ENCODE assay signal across 31 mouse cellular contexts in genomic region chr7:68281341-68281740, GRCm38 (mm10). TPM values are rescaled to one million over a fixed set of nuclear protein-coding genes. Genes with fewer than 3 reads are reported as not detected.
DNase-seq lines count a peak whose midpoint lies in the region; ATAC-seq and TF ChIP-seq lines count a peak whose summit lies in the region.
"Had no signal": no experiment of that assay in that cellular context is flagged by ENCODE, and none has a peak within 500 bp of the region (broad histone marks: within the 10 kb centered on the region; RNA-seq: fewer than 3 reads in every experiment).

No protein-coding gene starts in this region.

- H3K4me3 ChIP-seq in midbrain, embryonic 11.5 days (ENCODE audit: low read depth, low read length): no peak overlapping the region
- no peak overlapping the region for H3K4me3 ChIP-seq in midbrain, embryonic 10.5 days
- peak overlapping the region in 2 of 3 experiments; percentile 25 to 49 for H3K4me3 ChIP-seq in CH12.LX (replicated peaks in 1 of 3; ENCODE audit: low read depth in 2 of 3, low read length in 2 of 3, poor library complexity in 1 of 3)
- H3K4me3 ChIP-seq: hindbrain, embryonic 10.5 days; layer of hippocampus, adult 2 months; liver, embryonic 12.5 days; neural tube, embryonic 12.5 days had no signal

- no peak for ATAC-seq in midbrain, embryonic 11.5 days (ENCODE audit: low FRiP score)
- ATAC-seq in erythroid progenitor cell, adult 5-6 weeks (replicated peaks; ENCODE audit: low FRiP score, poor library complexity, severe bottlenecking): no peak
- ATAC-seq: hindbrain, embryonic 16.5 days; intestine, postnatal 0 days; liver, embryonic 12.5 days had no signal

- in situ Hi-C loops in CH12.LX (cut with MboI; ENCODE audit: low pct_ligation_motif_present, low pct_unique_long_range_greater_than_20kb, low sequenced_read_pairs): no loop called here

- no peak for TF ChIP-seq CTCF in CH12.LX (conservative IDR thresholded peaks at IDR 0.05 in 1 of 2, IDR thresholded peaks at IDR 0.05 in 1 of 2; ENCODE audit: low read depth in 2 of 2, low read length in 2 of 2)

- dilution Hi-C loops in CH12.LX (cut with MboI; ENCODE audit: extremely low pct_ligation_motif_present, extremely low pct_unique_long_range_greater_than_20kb, low sequenced_read_pairs): no loop called here

- TF ChIP-seq RAD21 in CH12.LX (IDR thresholded peaks at IDR 0.05; ENCODE audit: low read depth, low read length): no peak

- DNase-seq in midbrain, embryonic 11.5 days (ENCODE audit: low spot score, missing footprints): peak; percentile 76
- DNase-seq in midbrain, embryonic 10.5 days (ENCODE audit: low spot score): no peak
- peak; percentile 86 for DNase-seq in CD4-positive helper T cell, adult 2 months (ENCODE audit: low read depth, low spot score)
- peak; percentile 59 for DNase-seq in CH12.LX (ENCODE audit: extremely low read depth)
- peak; percentile 84 for DNase-seq in naive thymus-derived CD4-positive, alpha-beta T cell, adult 2 months (ENCODE audit: low read depth)
- DNase-seq in gastrocnemius, postnatal 25 days: no peak
- no peak for DNase-seq in lung, postnatal 4 days
- DNase-seq: adrenal gland, postnatal 25 days; cerebellum, adult 11-12 months; cerebellum, postnatal 10 days; kidney, postnatal 25 days; lung, adult 2 months; lung, postnatal 14 days; midbrain, embryonic 14.5 days; retina, postnatal 1 day; right cerebral cortex, postnatal 4 days had no signal

- H3K27ac ChIP-seq in midbrain, embryonic 11.5 days (ENCODE audit: low read depth, low read length): no peak overlapping the region
- no peak overlapping the region for H3K27ac ChIP-seq in midbrain, embryonic 10.5 days (replicated peaks)
- peak overlapping the region; percentile 80 for H3K27ac ChIP-seq in CH12.LX (ENCODE audit: insufficient read depth, low read depth)
- H3K27ac ChIP-seq: hindbrain, embryonic 10.5 days; layer of hippocampus, adult 2 months; liver, embryonic 12.5 days; neural tube, embryonic 12.5 days; stomach, postnatal 0 days had no signal

- H3K4me1 ChIP-seq in midbrain, embryonic 11.5 days (ENCODE audit: control insufficient read depth, insufficient read depth, low read length): peaks cover 1% of the 10 kb centered on the region
- H3K4me1 ChIP-seq in midbrain, embryonic 10.5 days: peaks cover 6% of the 10 kb centered on the region
- peaks cover 19 to 56% of the 10 kb centered on the region in 2 experiments for H3K4me1 ChIP-seq in CH12.LX (ENCODE audit: control insufficient read depth in 1 of 2, insufficient read depth in 2 of 2)

- no peak for TF ChIP-seq POLR2A in CH12.LX (IDR thresholded peaks at IDR 0.05; ENCODE audit: low read depth, low read length)

- peaks cover 2% of the 10 kb centered on the region; the same call in 1 of the 2 replicates for H3K27me3 ChIP-seq in midbrain, embryonic 11.5 days (ENCODE audit: control insufficient read depth, insufficient read depth, low read length)
- H3K27me3 ChIP-seq in midbrain, embryonic 10.5 days (ENCODE audit: low read depth, poor library complexity, severe bottlenecking): peaks cover 32% of the 10 kb centered on the region
- H3K27me3 ChIP-seq in CH12.LX (replicated peaks): no peaks in the 10 kb centered on the region

- WGBS in midbrain, embryonic 11.5 days: 80% methylated on average over 5 of the region's 5 CpGs
- 81% methylated on average over 5 of the region's 5 CpGs for WGBS in midbrain, embryonic 10.5 days

- H3K4me2 ChIP-seq in midbrain, embryonic 11.5 days: no peak overlapping the region
- H3K4me2 ChIP-seq in CH12.LX (ENCODE audit: insufficient read depth, low read depth, poor library complexity, severe bottlenecking): peak overlapping the region; percentile 81; the same call in 1 of the 2 replicates
- H3K4me2 ChIP-seq: heart, embryonic 11.5 days; liver, embryonic 12.5 days; neural tube, embryonic 12.5 days had no signal

- H3K9ac ChIP-seq in midbrain, embryonic 11.5 days (ENCODE audit: low read length): no peak overlapping the region
- H3K9ac ChIP-seq in CH12.LX (ENCODE audit: insufficient read depth, low read depth): peak overlapping the region; percentile 57
- H3K9ac ChIP-seq: liver, embryonic 12.5 days; neural tube, embryonic 12.5 days had no signal

- TF ChIP-seq EP300 in CH12.LX (IDR thresholded peaks at IDR 0.05; ENCODE audit: low read length): no peak

- H3K79me2 ChIP-seq in CH12.LX (replicated peaks; ENCODE audit: control insufficient read depth, extremely low read depth, insufficient read depth, poor library complexity, severe bottlenecking): peaks cover 74% of the 10 kb centered on the region

- no peaks in the 10 kb centered on the region for H3K9me3 ChIP-seq in midbrain, embryonic 11.5 days (ENCODE audit: control insufficient read depth, low read length)
- H3K9me3 ChIP-seq in midbrain, embryonic 10.5 days (replicated peaks): no peaks in the 10 kb centered on the region
- H3K9me3 ChIP-seq in CH12.LX (replicated peaks; ENCODE audit: low read length): peaks cover 1% of the 10 kb centered on the region
- H3K9me3 ChIP-seq: hindbrain, embryonic 10.5 days; liver, embryonic 12.5 days; neural tube, embryonic 12.5 days had no signal

- H3K36me3 ChIP-seq in midbrain, embryonic 11.5 days (ENCODE audit: control insufficient read depth, insufficient read depth, low read length): no peaks in the 10 kb centered on the region
- no peaks in the 10 kb centered on the region for H3K36me3 ChIP-seq in midbrain, embryonic 10.5 days
- peaks cover 6 to 25% of the 10 kb centered on the region in 2 experiments for H3K36me3 ChIP-seq in CH12.LX (replicated peaks in 1 of 2; ENCODE audit: control insufficient read depth in 1 of 2, insufficient read depth in 1 of 2, low read length in 1 of 2)
- H3K36me3 ChIP-seq: hindbrain, embryonic 10.5 days; liver, embryonic 12.5 days; neural tube, embryonic 12.5 days had no signal

TF ChIP-seq in CH12.LX, 34 proteins besides CTCF, POLR2A, EP300 and RAD21:
- TF ChIP-seq TCF12 (IDR thresholded peaks at IDR 0.05; ENCODE audit: low read depth, low read length): 0 out of 2 replicates have a peak, but pooled peaks have one; percentile 26
- no peak for TF ChIP-seq UBTF (IDR thresholded peaks at IDR 0.05; ENCODE audit: low read depth, low read length)
- no peak for TF ChIP-seq GABPA (IDR thresholded peaks at IDR 0.05; ENCODE audit: insufficient replicate concordance, low read depth, low read length)

RNA-seq across cellular contexts. Expression of gene Fam169b, which starts 7.7 kb away (rescaled TPM):
- polyA plus RNA-seq in midbrain, embryonic 11.5 days (2014; fragmentation: Nextera tagmentation; extraction: Ambion mirVana): 0.18 TPM in 1 of 2 replicates, not detected in the other
- 0.26 and 0.30 TPM in 2 replicates for polyA plus RNA-seq in midbrain, embryonic 10.5 days (2016; fragmentation: Nextera tagmentation; extraction: Ambion mirVana)
- total RNA-seq in CH12.LX (2012; rRNA removed) (13.6 and 17.0 TPM in 2 replicates), CH12.LX (2014; rRNA removed) (15.2 and 15.9 TPM in 2 replicates)
- 16.2 and 17.3 TPM in 2 replicates for polyA plus RNA-seq in CH12.LX (2012; ENCODE audit: insufficient read length, low read depth)
- total RNA-seq in gastrocnemius, postnatal 25 days (2021): under 1 TPM in 1 of 2 experiments, not detected in 1; 0.18 TPM
- total RNA-seq in erythroid progenitor cell, adult 5-6 weeks (2015; ENCODE audit: low replicate concordance): 2.2 and 2.5 TPM in 2 replicates
- 0.51 and 3.0 TPM in 2 replicates for total RNA-seq in erythroid progenitor cell, adult 5-6 weeks (2017; ENCODE audit: low replicate concordance)
- total RNA-seq: adrenal gland, postnatal 25 days had no signal
- polyA plus RNA-seq: hindbrain, embryonic 16.5 days had no signal

RNA-seq across cellular contexts. Expression of gene Pgpep1l, which starts 17.3 kb away (rescaled TPM):
- polyA plus RNA-seq in midbrain, embryonic 11.5 days (2014; fragmentation: Nextera tagmentation; extraction: Ambion mirVana): not detected in 2 replicates
- polyA plus RNA-seq in midbrain, embryonic 10.5 days (2016; fragmentation: Nextera tagmentation; extraction: Ambion mirVana): not detected in 2 replicates
- total RNA-seq in CH12.LX (2012; rRNA removed) (not detected in 2 replicates), CH12.LX (2014; rRNA removed) (not detected in 2 replicates)
- not detected in 2 replicates for polyA plus RNA-seq in CH12.LX (2012; ENCODE audit: insufficient read length, low read depth)
- total RNA-seq in gastrocnemius, postnatal 25 days (2021): 1 to 10 TPM; 4.4 to 5.0 TPM
- not detected in 2 replicates for total RNA-seq in erythroid progenitor cell, adult 5-6 weeks (2015; ENCODE audit: low replicate concordance)
- not detected in 2 replicates for total RNA-seq in erythroid progenitor cell, adult 5-6 weeks (2017; ENCODE audit: low replicate concordance)
- total RNA-seq: adrenal gland, postnatal 25 days; granulocyte monocyte progenitor cell, adult 5-6 weeks; megakaryocyte, adult 5-6 weeks had no signal
- polyA plus RNA-seq: embryonic facial prominence, embryonic 11.5 days; forebrain, embryonic 11.5 days; heart, embryonic 11.5 days; hindbrain, embryonic 10.5 days; hindbrain, embryonic 16.5 days; intestine, postnatal 0 days; kidney, embryonic 14.5 days; limb, embryonic 11.5 days; liver, embryonic 12.5 days; midbrain, embryonic 14.5 days; neural tube, embryonic 12.5 days; stomach, postnatal 0 days had no signal

Comparison
In these comparisons a context has a peak if more than half of its experiments do, and no peak if none do; other contexts are left out.
1. DNase-seq: peak in midbrain, embryonic 11.5 days (single experiment), CD4-positive helper T cell, adult 2 months (single experiment), CH12.LX (single experiment) and naive thymus-derived CD4-positive, alpha-beta T cell, adult 2 months (single experiment); none in midbrain, embryonic 10.5 days (single experiment), gastrocnemius, postnatal 25 days (single experiment) and lung, postnatal 4 days (0 of 2).
2. H3K4me3 ChIP-seq: peak in CH12.LX (2 of 3); none in midbrain, embryonic 11.5 days (single experiment) and midbrain, embryonic 10.5 days (single experiment).
3. RNA of gene Pgpep1l, which starts 17.3 kb away (total RNA-seq): 4.4 to 5.0 TPM in gastrocnemius, postnatal 25 days; not detected in CH12.LX and not detected in erythroid progenitor cell, adult 5-6 weeks; every median in the first group is over 4 times any median in the second.